Mouse (Mus musculus) stomach, embryonic 15.5 days (tissue): ENCODE data around the gene Krtap4-6. TPM values are rescaled to one million over a fixed set of nuclear protein-coding genes. Genes with fewer than 3 reads are reported as not detected.
"Not testable (repeated sequence)": the region's sequence is repeated elsewhere in the genome, so short reads cannot be mapped to it uniquely, and the experiment has no call there.

Experiments used
- ATAC-seq: fragments of 200-750 bp; cut with Nextera tagmentation; 2 replicates; pipeline ENCODE4 v1.8.0; 2017; ENCODE audit warnings: low read depth, moderate number of reproducible peaks, moderate TSS enrichment; ENCODE audit not compliant: insufficient read depth, low FRiP score
- H3K27ac ChIP-seq: fragments of 300-500 bp; sonication (generic); 2 replicates; pipeline ENCODE4 v1.5.1; 2015; ENCODE audit warnings: mild to moderate bottlenecking, inconsistent platforms
- H3K27me3 ChIP-seq: fragments of 300-500 bp; sonication (generic); replicated peaks from 2 replicates; pipeline ENCODE4 v1.6.1; 2015; ENCODE audit warnings: inconsistent platforms
- H3K36me3 ChIP-seq: fragments of 300-500 bp; sonication (generic); 2 replicates; pipeline ENCODE4 v1.6.1; 2015; ENCODE audit warnings: inconsistent platforms
- H3K4me1 ChIP-seq: fragments of 300-500 bp; sonication (generic); 2 replicates; pipeline ENCODE4 v1.6.1; 2015; ENCODE audit warnings: inconsistent platforms
- H3K4me2 ChIP-seq: fragments of 300-500 bp; sonication (generic); 2 replicates; pipeline ENCODE4 v1.6.1; 2015; ENCODE audit warnings: mild to moderate bottlenecking, inconsistent platforms
- H3K4me3 ChIP-seq: fragments of 300-500 bp; sonication (generic); replicated peaks from 2 replicates; pipeline ENCODE4 v1.5.1; 2015; ENCODE audit warnings: inconsistent platforms
- H3K9ac ChIP-seq: fragments of 300-500 bp; sonication (generic); 2 replicates; pipeline ENCODE4 v1.6.1; 2015; ENCODE audit warnings: inconsistent platforms
- H3K9me3 ChIP-seq: fragments of 300-500 bp; sonication (generic); 2 replicates; pipeline ENCODE4 v1.6.1; 2016; ENCODE audit warnings: inconsistent platforms
- WGBS: fragments of 180-500 bp; shearing (Covaris S2); methylation state at CpG from one replicate; pipeline ENCODE4 v1.1.7; 2015; 5-methylcytosine and 5-hydroxymethylcytosine counted together
- polyA plus RNA-seq: library from polyadenylated mRNA; unstranded; fragments of >200 nt; fragmentation: Nextera tagmentation; extraction: Ambion mirVana; gene quantifications from 2 replicates; pipeline ENCODE4 v1.2.1, GENCODE M21; 2015

The Krtap4-6 gene
- not detected in 2 replicates for polyA plus RNA-seq

- no peaks in the 10 kb centered on the region for H3K9me3 ChIP-seq
- H3K9ac ChIP-seq: no peak within 1 kb of the TSS
- H3K27me3 ChIP-seq: no peaks in the 10 kb centered on the region
- H3K4me3 ChIP-seq: no peak within 1 kb of the TSS
- no peak for ATAC-seq
- no peak within 1 kb of the TSS for H3K4me2 ChIP-seq
- H3K4me1 ChIP-seq: no peaks in the 10 kb centered on the region
- no peaks in the 10 kb centered on the region for H3K36me3 ChIP-seq
- no peak within 1 kb of the TSS for H3K27ac ChIP-seq
Observed at GRCm38 (mm10) chr11:99665860-99666259, at the start of gene Krtap4-6. Krtap4-6 (minus strand) TSS chr11:99665960.

DNA sequence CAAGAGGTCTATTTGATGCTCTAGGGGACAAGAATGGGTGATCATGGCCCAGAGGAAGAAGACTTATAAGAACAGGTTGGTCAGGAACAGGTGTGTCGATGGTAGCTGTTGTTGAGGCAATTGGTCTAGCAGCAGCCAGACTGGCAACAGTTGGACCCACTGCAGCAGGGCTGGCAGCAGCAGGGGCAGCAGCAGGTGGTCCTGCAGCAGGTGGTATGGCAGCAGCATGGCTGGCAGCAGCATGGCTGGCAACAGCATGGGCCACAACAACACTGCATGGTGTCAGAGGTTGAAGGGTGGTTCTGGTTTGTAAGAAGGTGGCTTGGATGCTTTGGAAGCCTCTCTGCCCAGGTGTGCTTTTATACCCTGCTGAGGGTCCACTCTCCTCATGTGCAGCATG is 24.7 kb upstream of the Krtap4-6 start, which contains the start of gene Gm14190:
TSS of gene Gm14190 (minus strand) at position 278 of the 400 bp plus-strand sequence.
- WGBS: 84% methylated on average over 1 of the region's 1 CpGs

GRCm38 (mm10) chr11:99685235-99685634 is 19.5 kb upstream of the Krtap4-6 start:
- H3K9me3 ChIP-seq, H3K4me1 ChIP-seq, H3K4me3 ChIP-seq, ATAC-seq, H3K27me3 ChIP-seq, H3K27ac ChIP-seq, H3K36me3 ChIP-seq, H3K9ac ChIP-seq, H3K4me2 ChIP-seq: not testable (repeated sequence)
- WGBS: 70% methylated on average over 1 of the region's 1 CpGs

More for the DNA sequence above, 24.7 kb upstream of the Krtap4-6 start, which contains the start of gene Gm14190:
- Histone ChIP-seq H3K4me2 (no peak within 1 kb of the TSS), H3K36me3 (no peaks in the 10 kb centered on the region), H3K4me1 (no peaks in the 10 kb centered on the region), H3K9ac (no peak within 1 kb of the TSS), H3K9me3 (no peaks in the 10 kb centered on the region), H3K4me3 (no peak within 1 kb of the TSS), H3K27me3 (no peaks in the 10 kb centered on the region), H3K27ac (no peak within 1 kb of the TSS)
- ATAC-seq: no peak

GRCm38 (mm10) chr11:99683481-99683880 is 17.7 kb upstream of the Krtap4-6 start:
- Histone ChIP-seq H3K27me3 (no peaks in the 10 kb centered on the region), H3K4me2 (no peak overlapping the region), H3K9me3 (no peaks in the 10 kb centered on the region), H3K9ac (no peak overlapping the region), H3K4me1 (no peaks in the 10 kb centered on the region), H3K36me3 (no peaks in the 10 kb centered on the region), H3K27ac (no peak overlapping the region), H3K4me3 (no peak overlapping the region)
- 82% methylated on average over 2 of the region's 2 CpGs for WGBS
- no peak for ATAC-seq

DNA sequence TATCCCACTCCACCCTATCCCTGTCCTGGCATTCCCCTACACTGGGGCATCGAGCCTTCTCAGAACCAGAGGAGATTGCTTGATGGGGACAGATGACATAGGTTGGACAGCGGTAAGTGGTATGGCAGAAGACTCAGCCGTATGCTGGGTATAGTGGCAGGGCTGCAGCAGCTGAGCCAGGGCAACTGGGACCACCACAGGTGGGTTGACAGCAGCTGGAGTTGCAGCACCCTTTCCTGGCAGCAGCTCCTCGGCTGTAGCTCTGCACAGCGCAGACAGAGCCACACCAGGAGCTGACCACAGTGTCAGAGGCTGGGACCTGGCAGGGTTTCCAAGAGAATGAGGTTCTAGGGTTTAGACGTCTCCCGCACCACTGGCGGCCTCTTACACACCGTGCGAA is 3.0 kb downstream of the Krtap4-6 start:
- WGBS: 79% methylated on average over 10 of the region's 10 CpGs
- Histone ChIP-seq H3K36me3 (no peaks in the 10 kb centered on the region), H3K4me3 (no peak overlapping the region), H3K4me2 (no peak overlapping the region), H3K9ac (no peak overlapping the region), H3K27me3 (no peaks in the 10 kb centered on the region), H3K4me1 (no peaks in the 10 kb centered on the region), H3K27ac (no peak overlapping the region), H3K9me3 (no peaks in the 10 kb centered on the region)
- ATAC-seq: no peak

GRCm38 (mm10) chr11:99659256-99659655 is 6.5 kb downstream of the Krtap4-6 start:
- WGBS: 79% methylated on average over 4 of the region's 4 CpGs
- Histone ChIP-seq H3K9me3 (no peaks in the 10 kb centered on the region), H3K27ac (no peak overlapping the region), H3K27me3 (no peaks in the 10 kb centered on the region), H3K9ac (no peak overlapping the region), H3K4me2 (no peak overlapping the region), H3K4me3 (no peak overlapping the region), H3K4me1 (no peaks in the 10 kb centered on the region), H3K36me3 (no peaks in the 10 kb centered on the region)
- no peak for ATAC-seq

GRCm38 (mm10) chr11:99658467-99659010 is 7.2 kb downstream of the Krtap4-6 start, which contains the start of gene Gm11563:
Gm11563 (minus strand) TSS chr11:99658960.
- H3K9ac ChIP-seq, H3K4me3 ChIP-seq, H3K4me2 ChIP-seq, H3K27ac ChIP-seq, H3K27me3 ChIP-seq, H3K4me1 ChIP-seq, H3K36me3 ChIP-seq, H3K9me3 ChIP-seq, ATAC-seq: not testable (repeated sequence)
- WGBS: 69% methylated on average over 10 of the region's 10 CpGs

DNA sequence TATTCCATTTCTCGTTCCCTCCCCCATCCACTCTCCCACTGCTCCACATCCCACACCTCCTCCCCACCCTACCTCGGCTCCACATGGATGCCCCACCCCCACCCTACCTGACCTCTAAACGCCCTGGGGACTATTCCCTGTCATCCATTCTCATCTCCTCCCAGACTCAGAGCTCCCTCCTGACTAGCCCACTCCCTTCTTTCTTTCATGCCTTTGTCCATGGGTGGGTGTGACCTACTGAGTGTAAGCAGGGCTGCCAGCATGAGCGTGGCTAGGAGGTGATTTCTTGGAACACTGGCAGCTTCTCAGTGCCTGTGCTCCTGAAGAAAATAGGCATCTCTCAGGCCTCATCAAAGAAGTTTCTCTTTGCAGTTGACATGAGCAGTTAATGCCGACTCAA is 8.7 kb downstream of the Krtap4-6 start:
- Histone ChIP-seq H3K9me3 (no peaks in the 10 kb centered on the region), H3K27ac (no peak overlapping the region), H3K27me3 (no peaks in the 10 kb centered on the region), H3K36me3 (no peaks in the 10 kb centered on the region), H3K9ac (no peak overlapping the region), H3K4me2 (no peak overlapping the region), H3K4me1 (no peaks in the 10 kb centered on the region), H3K4me3 (no peak overlapping the region)
- ATAC-seq: no peak
- 42% methylated on average over 5 of the region's 5 CpGs for WGBS

DNA sequence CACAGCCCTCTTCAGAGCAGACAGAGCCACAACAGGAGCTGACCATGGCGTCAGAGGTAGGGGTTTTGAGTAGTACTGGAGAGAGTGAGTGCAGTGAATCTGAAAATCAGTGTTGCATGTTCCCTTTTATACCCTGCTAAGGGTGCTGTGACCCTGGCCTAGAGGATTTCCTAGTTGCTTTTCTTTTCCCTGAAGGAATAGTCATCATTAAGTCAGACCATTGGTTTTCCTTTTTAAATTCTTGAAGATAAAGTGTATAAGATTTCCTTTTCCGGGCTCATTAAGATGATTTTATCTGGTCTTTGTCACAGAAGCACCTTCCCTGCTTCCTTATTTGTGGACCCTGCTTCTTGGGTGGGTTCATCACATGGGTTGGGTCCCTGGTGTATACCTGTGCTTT is 15.6 kb downstream of the Krtap4-6 start, which contains the start of gene Gm11555:
TSS of gene Gm11555 (minus strand) at position 101 of the 400 bp plus-strand sequence.
- 85% methylated on average over 2 of the region's 2 CpGs for WGBS

DNA sequence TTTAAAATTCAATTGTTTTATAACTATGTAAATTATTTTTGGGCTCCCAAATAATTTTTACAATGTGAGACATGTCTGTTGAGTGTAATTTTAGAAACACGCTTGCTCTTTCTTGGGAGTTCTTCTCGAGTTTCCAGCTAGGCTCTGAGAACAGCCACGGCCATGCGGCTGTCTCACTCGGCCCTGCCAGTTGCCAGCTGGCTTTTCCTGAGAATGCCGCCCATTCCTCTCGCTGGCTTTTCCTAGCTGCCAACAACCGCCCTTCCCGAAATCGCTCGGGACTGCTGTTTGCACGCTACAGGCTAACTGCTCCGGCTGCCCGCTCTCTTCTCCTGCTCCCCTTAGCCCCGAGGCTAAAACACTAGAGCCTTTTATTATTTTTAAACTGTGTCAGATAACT is 19.3 kb downstream of the Krtap4-6 start:
- 84% methylated on average over 15 of the region's 15 CpGs for WGBS
- no peaks in the 10 kb centered on the region for H3K36me3 ChIP-seq
- no peak overlapping the region for H3K4me3 ChIP-seq
- no peaks in the 10 kb centered on the region for H3K27me3 ChIP-seq
- no peak for ATAC-seq
- H3K27ac ChIP-seq: no peak overlapping the region
- H3K9ac ChIP-seq: no peak overlapping the region
- no peaks in the 10 kb centered on the region for H3K4me1 ChIP-seq
- no peak overlapping the region for H3K4me2 ChIP-seq
- no peaks in the 10 kb centered on the region for H3K9me3 ChIP-seq

More for the DNA sequence above, 15.6 kb downstream of the Krtap4-6 start, which contains the start of gene Gm11555:
- Histone ChIP-seq H3K4me3 (no peak within 1 kb of the TSS), H3K4me1 (no peaks in the 10 kb centered on the region), H3K27ac (no peak within 1 kb of the TSS), H3K9me3 (no peaks in the 10 kb centered on the region), H3K4me2 (no peak within 1 kb of the TSS), H3K27me3 (no peaks in the 10 kb centered on the region), H3K9ac (no peak within 1 kb of the TSS), H3K36me3 (no peaks in the 10 kb centered on the region)
- no peak for ATAC-seq

DNA sequence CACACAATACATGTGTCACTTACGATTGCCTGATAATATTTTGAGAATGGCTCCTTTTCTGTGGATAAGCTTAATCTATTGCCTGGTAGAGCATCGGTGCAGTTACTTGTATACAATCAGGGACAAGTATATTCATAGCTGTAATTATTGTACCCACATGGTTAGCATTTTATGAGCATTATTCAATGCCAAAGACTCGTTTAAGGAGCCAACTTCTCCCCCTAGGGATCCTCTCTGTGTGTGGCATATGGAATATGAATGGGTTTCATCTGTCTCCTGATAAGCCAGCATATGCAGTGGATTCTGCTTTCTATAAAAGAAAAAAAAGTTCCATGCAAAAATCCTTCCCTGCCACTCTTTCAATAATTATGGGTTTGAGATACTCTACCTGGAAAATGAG is 21.4 kb downstream of the Krtap4-6 start:
- H3K9ac ChIP-seq: no peak overlapping the region
- ATAC-seq: no peak
- H3K27me3 ChIP-seq: no peaks in the 10 kb centered on the region
- H3K4me1 ChIP-seq: no peaks in the 10 kb centered on the region
- H3K4me3 ChIP-seq: no peak overlapping the region
- no peak overlapping the region for H3K4me2 ChIP-seq
- no peak overlapping the region for H3K27ac ChIP-seq
- 74% methylated on average over 3 of the region's 3 CpGs for WGBS
- no peaks in the 10 kb centered on the region for H3K36me3 ChIP-seq
- no peaks in the 10 kb centered on the region for H3K9me3 ChIP-seq

DNA sequence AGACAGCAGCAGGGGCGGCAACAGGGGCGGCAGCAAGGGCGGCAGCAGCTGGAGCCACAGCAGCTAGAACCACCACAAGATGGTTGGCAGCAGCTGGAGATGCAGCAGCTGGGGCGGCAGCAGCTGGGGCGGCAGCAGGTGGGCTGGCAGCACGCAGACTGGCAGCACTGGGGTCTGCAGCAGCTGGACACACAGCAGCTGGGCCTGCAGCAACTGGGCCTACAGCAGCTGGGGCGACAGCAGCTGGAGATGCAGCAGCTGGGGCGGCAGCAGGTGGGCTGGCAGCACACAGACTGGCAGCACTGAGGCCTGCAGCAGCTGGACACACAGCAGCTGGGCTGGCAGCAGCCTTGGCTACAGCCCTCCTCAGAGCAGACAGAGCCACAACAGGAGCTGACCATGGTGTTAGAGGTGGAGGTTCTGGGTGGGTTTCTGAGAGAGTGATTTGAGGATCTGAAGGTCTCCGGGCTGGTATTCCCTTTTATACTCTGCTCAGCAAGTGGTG is 22.1 kb downstream of the Krtap4-6 start, which contains the start of gene Krtap4-7:
TSS of gene Krtap4-7 (minus strand) at position 455 of the 505 bp plus-strand sequence.
- WGBS: 81% methylated on average over 9 of the region's 9 CpGs
- H3K4me1 ChIP-seq, ATAC-seq, H3K9me3 ChIP-seq, H3K36me3 ChIP-seq, H3K4me2 ChIP-seq, H3K9ac ChIP-seq, H3K27me3 ChIP-seq, H3K27ac ChIP-seq, H3K4me3 ChIP-seq: not testable (repeated sequence)
